Mouse (Mus musculus) frontal cortex, postnatal 25 days (tissue): ENCODE measurements around the gene Zfp367.

ENCODE experiments used
- DNase-seq, 2 experiments: peaks; one replicate each; pipeline ENCODE4 v3.0.0; 2022; ENCODE audit warnings: low spot score in 2 of 2

The Zfp367 gene

GRCm38 (mm10) chr13:64154651-64155050 is 1.6 kb upstream of the Zfp367 start:
- DNase-seq, result no peak

- no peak for DNase-seq
These were observed 807 bp upstream of the Zfp367 start for GRCm38 (mm10) chr13:64153751-64154267.

GRCm38 (mm10) chr13:64152671-64153082 is 325 bp downstream of the Zfp367 start:
- DNase-seq, result peak; percentile 29 to 36

GRCm38 (mm10) chr13:64152241-64152669 is 747 bp downstream of the Zfp367 start:
- DNase-seq, result peak; percentile 68 to 69

- DNase-seq, result no peak
These were observed 2.9 kb downstream of the Zfp367 start for GRCm38 (mm10) chr13:64150121-64150520.

GRCm38 (mm10) chr13:64129616-64130375 is 23.2 kb downstream of the Zfp367 start:
- DNase-seq, result no peak

- no peak for DNase-seq
These were observed 24.0 kb downstream of the Zfp367 start, which contains the start of gene Slc35d2 for GRCm38 (mm10) chr13:64128858-64129615. TSS of gene Slc35d2 (minus strand) at chr13:64129368.

- DNase-seq, result no peak
These were observed 26.7 kb downstream of the Zfp367 start for GRCm38 (mm10) chr13:64126316-64126715.

GRCm38 (mm10) chr13:64124886-64125285 is 28.1 kb downstream of the Zfp367 start:
- DNase-seq, result no peak

GRCm38 (mm10) chr13:64123491-64124188 is 29.4 kb downstream of the Zfp367 start:
- DNase-seq, result no peak

GRCm38 (mm10) chr13:64120760-64121159 is 32.2 kb downstream of the Zfp367 start:
- DNase-seq, result no peak

GRCm38 (mm10) chr13:64117442-64117841 is 35.6 kb downstream of the Zfp367 start:
- DNase-seq, result no peak

GRCm38 (mm10) chr13:64110421-64110820 is 42.6 kb downstream of the Zfp367 start:
- DNase-seq, result no peak

- no peak for DNase-seq
These were observed 44.6 kb downstream of the Zfp367 start for GRCm38 (mm10) chr13:64108381-64108850.

- no peak for DNase-seq
These were observed 45.5 kb downstream of the Zfp367 start for GRCm38 (mm10) chr13:64107535-64107934.

GRCm38 (mm10) chr13:64107105-64107504 is 45.9 kb downstream of the Zfp367 start:
- no peak for DNase-seq

GRCm38 (mm10) chr13:64105690-64106089 is 47.3 kb downstream of the Zfp367 start:
- no peak for DNase-seq

- peak in 1 of 2 experiments; percentile 18 for DNase-seq
These were observed 52.8 kb downstream of the Zfp367 start for GRCm38 (mm10) chr13:64100186-64100585.

GRCm38 (mm10) chr13:64098992-64099391 is 54.0 kb downstream of the Zfp367 start:
- peak in 1 of 2 experiments; percentile 9 for DNase-seq

GRCm38 (mm10) chr13:64093341-64093740 is 59.7 kb downstream of the Zfp367 start:
- DNase-seq, result peak; percentile 67 to 74

GRCm38 (mm10) chr13:64092752-64093151 is 60.2 kb downstream of the Zfp367 start:
- no peak for DNase-seq

- DNase-seq, result no peak
These were observed 60.9 kb downstream of the Zfp367 start for GRCm38 (mm10) chr13:64092141-64092540.
